Mouse (Mus musculus): Measurements from ENCODE around the gene Rps15.

Gene Rps15

GRCm38 (mm10) chr10:80315315-80315714 is 23.1 kb downstream of the Rps15 start:
- no peak for DNase-seq (ENCODE audit: low spot score in 2 of 2)

- no peak for DNase-seq (ENCODE audit: low spot score in 2 of 2)
These were observed 24.1 kb downstream of the Rps15 start for GRCm38 (mm10) chr10:80316359-80316781.

- no peak for DNase-seq (ENCODE audit: low spot score in 2 of 2)
These were observed 24.8 kb downstream of the Rps15 start for GRCm38 (mm10) chr10:80317011-80317410.

GRCm38 (mm10) chr10:80320340-80320760 is 28.1 kb downstream of the Rps15 start, which contains the start of gene 2310011J03Rik:
2310011J03Rik (minus strand) TSS chr10:80320537.
- DNase-seq (ENCODE audit: low spot score in 2 of 2) = peak; percentile 87

GRCm38 (mm10) chr10:80321014-80321669 is 28.9 kb downstream of the Rps15 start:
- no peak for DNase-seq (ENCODE audit: low spot score in 2 of 2)

- DNase-seq (ENCODE audit: low spot score in 2 of 2) = peak in 1 of 2 experiments; percentile 52
These were observed 29.7 kb downstream of the Rps15 start for GRCm38 (mm10) chr10:80321670-80322581.

GRCm38 (mm10) chr10:80322811-80323211 is 30.6 kb downstream of the Rps15 start:
- peak in 1 of 2 experiments; percentile 40 for DNase-seq (ENCODE audit: low spot score in 2 of 2)

- DNase-seq (ENCODE audit: low spot score in 2 of 2) = peak in 1 of 2 experiments; percentile 48
These were observed 31.2 kb downstream of the Rps15 start for GRCm38 (mm10) chr10:80323261-80324119.

- no peak for DNase-seq (ENCODE audit: low spot score in 2 of 2)
These were observed 32.1 kb downstream of the Rps15 start for GRCm38 (mm10) chr10:80324120-80325037.

GRCm38 (mm10) chr10:80325045-80325444 is 32.8 kb downstream of the Rps15 start:
- DNase-seq (ENCODE audit: low spot score in 2 of 2) = no peak

- peak; percentile 97 to 99 for DNase-seq (ENCODE audit: low spot score in 2 of 2)
These were observed 37.2 kb downstream of the Rps15 start, which contains the start of the genes Pcsk4 and Reep6 for GRCm38 (mm10) chr10:80329273-80330081. Pcsk4 (minus strand) TSS chr10:80329498. Reep6 (plus strand) TSS chr10:80329953.

GRCm38 (mm10) chr10:80330084-80330483 is 37.8 kb downstream of the Rps15 start:
- no peak for DNase-seq (ENCODE audit: low spot score in 2 of 2)

- no peak for DNase-seq (ENCODE audit: low spot score in 2 of 2)
These were observed 38.6 kb downstream of the Rps15 start for GRCm38 (mm10) chr10:80330888-80331287.

- no peak for DNase-seq (ENCODE audit: low spot score in 2 of 2)
These were observed 39.6 kb downstream of the Rps15 start for GRCm38 (mm10) chr10:80331636-80332524.

- no peak for DNase-seq (ENCODE audit: low spot score in 2 of 2)
These were observed 40.3 kb downstream of the Rps15 start for GRCm38 (mm10) chr10:80332525-80332989.

- DNase-seq (ENCODE audit: low spot score in 2 of 2) = no peak
These were observed 44.0 kb downstream of the Rps15 start for GRCm38 (mm10) chr10:80336263-80336662.

GRCm38 (mm10) chr10:80339941-80340750 is 47.9 kb downstream of the Rps15 start:
- DNase-seq (ENCODE audit: low spot score in 2 of 2) = peak in 1 of 2 experiments; percentile 78

All from frontal cortex, postnatal 10 days (tissue).